In genomic region chr15:75141812-75142360, GRCm38 (mm10) we compare ENCODE assay signal across 11 mouse cellular contexts. TPM values are rescaled to one million over a fixed set of nuclear protein-coding genes. Genes with fewer than 3 reads are reported as not detected.
DNase-seq lines count a peak whose midpoint lies in the region; TF ChIP-seq lines count a peak whose summit lies in the region.
"Not testable (repeated sequence)": the region's sequence is repeated elsewhere in the genome, so short reads cannot be mapped to it uniquely, and the experiment has no call there.
"Had no signal": no experiment of that assay in that cellular context is flagged by ENCODE, and none has a peak within 500 bp of the region (broad histone marks: within the 10 kb centered on the region; RNA-seq: fewer than 3 reads in every experiment).

No protein-coding gene starts in this region.

- H3K4me1 ChIP-seq in CH12.LX (ENCODE audit: control insufficient read depth in 1 of 2, insufficient read depth in 2 of 2), result not testable (repeated sequence)

- dilution Hi-C loops in CH12.LX (cut with MboI; ENCODE audit: extremely low pct_ligation_motif_present, extremely low pct_unique_long_range_greater_than_20kb, low sequenced_read_pairs), result not testable (repeated sequence)

- TF ChIP-seq EP300 in CH12.LX (IDR thresholded peaks at IDR 0.05; ENCODE audit: low read length), result not testable (repeated sequence)

- not testable (repeated sequence) for TF ChIP-seq POLR2A in CH12.LX (IDR thresholded peaks at IDR 0.05; ENCODE audit: low read depth, low read length)

- intact Hi-C loops in heart, postnatal 14 days (cut with DNase I), result not testable (repeated sequence)

- TF ChIP-seq CTCF in CH12.LX (conservative IDR thresholded peaks at IDR 0.05 in 1 of 2, IDR thresholded peaks at IDR 0.05 in 1 of 2; ENCODE audit: low read depth in 2 of 2, low read length in 2 of 2), result peak; percentile 65 to 77
- peak; percentile 71 for TF ChIP-seq CTCF in layer of hippocampus, adult 2 months (conservative IDR thresholded peaks at IDR 0.05)

- H3K27ac ChIP-seq in CH12.LX (ENCODE audit: insufficient read depth, low read depth); layer of hippocampus, adult 2 months: not testable (repeated sequence)

- peak; percentile 56 for DNase-seq in CH12.LX (ENCODE audit: extremely low read depth)
- DNase-seq in adrenal gland, postnatal 10 days, result peak; percentile 31
- DNase-seq in embryo, embryonic 11 days, result peak; percentile 15
- peak; percentile 3 to 27 for DNase-seq in heart, postnatal 14 days
- not testable (repeated sequence) for DNase-seq in layer of hippocampus, adult 2 months (ENCODE audit: low spot score in 2 of 2)
- DNase-seq in lung, postnatal 14 days, result peak; percentile 34
- peak; percentile 47 for DNase-seq in retina, embryonic 14.5 days (ENCODE audit: low spot score)
- peak; percentile 74 for DNase-seq in thymus, postnatal 0 days (ENCODE audit: low spot score)

- H3K9me3 ChIP-seq in CH12.LX (replicated peaks; ENCODE audit: low read length), result not testable (repeated sequence)

- not testable (repeated sequence) for H3K9ac ChIP-seq in CH12.LX (ENCODE audit: insufficient read depth, low read depth)

- not testable (repeated sequence) for H3K4me2 ChIP-seq in CH12.LX (ENCODE audit: insufficient read depth, low read depth, poor library complexity, severe bottlenecking)

- not testable (repeated sequence) for H3K27me3 ChIP-seq in CH12.LX (replicated peaks)

- in situ Hi-C loops in CH12.LX (cut with MboI; ENCODE audit: low pct_ligation_motif_present, low pct_unique_long_range_greater_than_20kb, low sequenced_read_pairs), result not testable (repeated sequence)

- peak; percentile 46 for TF ChIP-seq RAD21 in CH12.LX (IDR thresholded peaks at IDR 0.05; ENCODE audit: low read depth, low read length)

- not testable (repeated sequence) for H3K79me2 ChIP-seq in CH12.LX (replicated peaks; ENCODE audit: control insufficient read depth, extremely low read depth, insufficient read depth, poor library complexity, severe bottlenecking)

- not testable (repeated sequence) for H3K4me3 ChIP-seq in CH12.LX (replicated peaks in 1 of 3; ENCODE audit: low read depth in 2 of 3, low read length in 2 of 3, poor library complexity in 1 of 3); layer of hippocampus, adult 2 months

- not testable (repeated sequence) for H3K36me3 ChIP-seq in CH12.LX (replicated peaks in 1 of 2; ENCODE audit: control insufficient read depth in 1 of 2, insufficient read depth in 1 of 2, low read length in 1 of 2)

TF ChIP-seq in CH12.LX, 34 proteins besides CTCF, POLR2A, EP300 and RAD21:
- peak; percentile 23; the same call in 1 of the 2 replicates for TF ChIP-seq SMC3 (IDR thresholded peaks at IDR 0.05; ENCODE audit: low read depth, low read length)

RNA-seq across cellular contexts. Expression of gene Ly6g, which starts 13.2 kb away (rescaled TPM):
- total RNA-seq in CH12.LX (2012; rRNA removed) (0.17 TPM in 1 of 2 replicates, not detected in the other), CH12.LX (2014; rRNA removed) (not detected in 2 replicates)
- not detected in 2 replicates for polyA plus RNA-seq in CH12.LX (2012; ENCODE audit: insufficient read length, low read depth)
- 1 to 10 TPM in 1 of 2 experiments, under 1 TPM in 1; 0.33 to 1.1 TPM for total RNA-seq in adrenal gland, postnatal 10 days (2021)
- not detected for total RNA-seq in heart, postnatal 14 days (2021)
- total RNA-seq in layer of hippocampus, adult 2 months (2021), result not detected
- polyA plus RNA-seq in thymus, postnatal 0 days (2015; fragmentation: Nextera tagmentation; extraction: Ambion mirVana), result 2.4 and 3.1 TPM in 2 replicates
- total RNA-seq: gastrocnemius, postnatal 25 days had no signal
- polyA plus RNA-seq: large intestine, adult 2 months; limb, embryonic 13.5 days had no signal

RNA-seq across cellular contexts. Expression of gene Ly6c2, which starts 30.1 kb away (rescaled TPM):
- total RNA-seq in CH12.LX (2012; rRNA removed) (0.42 and 0.67 TPM in 2 replicates), CH12.LX (2014; rRNA removed) (0.72 and 1.0 TPM in 2 replicates)
- polyA plus RNA-seq in CH12.LX (2012; ENCODE audit: insufficient read length, low read depth), result 0.87 and 1.2 TPM in 2 replicates
- 1 to 10 TPM; 5.3 to 5.6 TPM for total RNA-seq in adrenal gland, postnatal 10 days (2021)
- total RNA-seq in heart, postnatal 14 days (2021), result 10 to 100 TPM; 10.7 to 13.3 TPM
- 1 to 10 TPM; 2.6 to 4.6 TPM for total RNA-seq in layer of hippocampus, adult 2 months (2021)
- polyA plus RNA-seq in thymus, postnatal 0 days (2015; fragmentation: Nextera tagmentation; extraction: Ambion mirVana), result 11.2 and 14.7 TPM in 2 replicates
